Mouse (Mus musculus) heart, postnatal 0 days (tissue): ENCODE measurements around the gene Arid2.

Experiments used
- CTCF ChIP-seq: IDR thresholded peaks from 2 replicates; pipeline ENCODE4 v1.5.1; 2016; ENCODE audit warnings: antibody characterized with exemption, control low read depth, low read depth
- EP300 ChIP-seq: IDR thresholded peaks from 2 replicates; pipeline ENCODE4 v1.6.1; 2016; ENCODE audit warnings: antibody characterized with exemption, low read depth

DNA sequence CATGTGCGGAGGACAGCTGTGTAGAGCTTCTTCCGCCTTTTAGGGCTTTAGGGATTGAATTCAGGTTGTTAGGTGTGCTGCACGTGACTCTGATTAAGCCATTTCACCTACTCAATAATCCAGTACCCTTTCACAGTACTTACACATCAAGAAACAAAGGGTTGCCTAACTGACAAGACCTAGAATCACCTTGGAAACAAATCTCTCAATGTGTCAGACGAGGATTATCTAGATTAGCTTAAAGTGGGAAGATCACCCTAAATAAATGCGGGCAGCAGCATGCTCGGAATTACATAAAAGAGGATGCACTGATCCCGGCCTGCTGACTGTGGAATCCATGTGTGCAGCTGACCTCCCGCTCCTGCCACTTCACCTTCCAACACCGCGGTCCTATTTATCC lies 159.5 kb downstream of the Arid2 start:
- TF ChIP-seq CTCF: no peak
- TF ChIP-seq EP300: no peak
